Mouse (Mus musculus) intestine, embryonic 16.5 days (tissue): ENCODE measurements around the gene Golph3l. TPM values are rescaled to one million over a fixed set of nuclear protein-coding genes. Genes with fewer than 3 reads are reported as not detected.

Source experiments
- ATAC-seq: fragments of 200-750 bp; cut with Nextera tagmentation; 2 replicates; pipeline ENCODE4 v1.8.0; 2017; ENCODE audit warnings: moderate TSS enrichment, moderate library complexity
- H3K27ac ChIP-seq: fragments of 300-500 bp; sonication (generic); 2 replicates; pipeline ENCODE4 v1.5.1; 2014; ENCODE audit warnings: mild to moderate bottlenecking, low read length
- H3K27me3 ChIP-seq: fragments of 300-500 bp; sonication (generic); replicated peaks from 2 replicates; pipeline ENCODE4 v1.6.1; 2014; ENCODE audit warnings: low read length, control low read depth, mixed read lengths; ENCODE audit not compliant: control insufficient read depth, insufficient read depth
- H3K36me3 ChIP-seq: fragments of 300-500 bp; sonication (generic); 2 replicates; pipeline ENCODE4 v1.6.1; 2014; ENCODE audit warnings: low read length, control low read depth; ENCODE audit not compliant: control insufficient read depth, insufficient read depth
- H3K4me1 ChIP-seq: fragments of 300-500 bp; sonication (generic); 2 replicates; pipeline ENCODE4 v1.6.1; 2014; ENCODE audit warnings: low read length, control low read depth, mixed read lengths; ENCODE audit not compliant: control insufficient read depth, insufficient read depth
- H3K4me2 ChIP-seq: fragments of 300-500 bp; sonication (generic); 2 replicates; pipeline ENCODE4 v1.6.1; 2014; ENCODE audit warnings: low read depth, low read length, control low read depth
- H3K4me3 ChIP-seq: fragments of 300-500 bp; sonication (generic); 2 replicates; pipeline ENCODE4 v1.5.1; 2014; ENCODE audit warnings: mild to moderate bottlenecking, low read length
- H3K9ac ChIP-seq: fragments of 300-500 bp; sonication (generic); 2 replicates; pipeline ENCODE4 v1.6.1; 2014; ENCODE audit warnings: low read depth, low read length
- H3K9me3 ChIP-seq: fragments of 300-500 bp; sonication (generic); 2 replicates; pipeline ENCODE4 v1.6.1; 2016; ENCODE audit warnings: low read length, control low read depth; ENCODE audit not compliant: control insufficient read depth
- WGBS: fragments of 180-500 bp; shearing (Covaris S2); extraction: QIAGEN DNeasy Blood & Tissue Kit; methylation state at CpG from one replicate; pipeline ENCODE4 v1.1.7; 2014; 5-methylcytosine and 5-hydroxymethylcytosine counted together
- polyA plus RNA-seq: library from polyadenylated mRNA; unstranded; fragments of >200 nt; fragmentation: Nextera tagmentation; extraction: Ambion mirVana; gene quantifications from 2 replicates; pipeline ENCODE4 v1.2.1, GENCODE M21; 2015

Gene Golph3l
- polyA plus RNA-seq, 1 experiment from 2014 or later, result 42.6 TPM

GRCm38 (mm10) chr3:95658236-95658867 lies 69.6 kb downstream of the Golph3l start, which contains the start of gene Mcl1:
TSS of gene Mcl1 (plus strand) at chr3:95658788.
- Histone ChIP-seq H3K9ac (peak within 1 kb of the TSS; percentile 100), H3K4me3 (peak within 1 kb of the TSS; percentile 89), H3K4me2 (peak within 1 kb of the TSS; percentile 65), H3K27me3 (no peaks in the 10 kb centered on the region), H3K4me1 (peaks cover 26% of the 10 kb centered on the region), H3K9me3 (no peaks in the 10 kb centered on the region), H3K36me3 (peaks cover 2% of the 10 kb centered on the region), H3K27ac (peak within 1 kb of the TSS; percentile 98)
- WGBS, result under 1% methylated on average over 43 of the region's 43 CpGs
- peak; percentile 97 for ATAC-seq

GRCm38 (mm10) chr3:95658868-95659712 lies 70.4 kb downstream of the Golph3l start:
- H3K36me3 ChIP-seq, result peaks cover 2% of the 10 kb centered on the region
- H3K4me2 ChIP-seq, result no peak overlapping the region
- H3K4me1 ChIP-seq, result peaks cover 30% of the 10 kb centered on the region
- WGBS, result under 1% methylated on average over 99 of the region's 113 CpGs
- peak overlapping the region; percentile 100 for H3K9ac ChIP-seq
- H3K4me3 ChIP-seq, result peak overlapping the region; percentile 89
- ATAC-seq, result peak; percentile 58
- no peaks in the 10 kb centered on the region for H3K27me3 ChIP-seq
- no peaks in the 10 kb centered on the region for H3K9me3 ChIP-seq
- peak overlapping the region; percentile 98 for H3K27ac ChIP-seq

- Histone ChIP-seq H3K9ac (peak overlapping the region; percentile 100), H3K27ac (peak overlapping the region; percentile 98), H3K4me2 (peak overlapping the region; percentile 65), H3K36me3 (peaks cover 2% of the 10 kb centered on the region), H3K27me3 (no peaks in the 10 kb centered on the region), H3K9me3 (no peaks in the 10 kb centered on the region), H3K4me1 (peaks cover 34% of the 10 kb centered on the region), H3K4me3 (peak overlapping the region; percentile 89)
- no peak for ATAC-seq
- WGBS, result under 1% methylated on average over 8 of the region's 8 CpGs
Measured at GRCm38 (mm10) chr3:95659948-95660347, 71.2 kb downstream of the Golph3l start.

GRCm38 (mm10) chr3:95660788-95661478 lies 72.2 kb downstream of the Golph3l start:
- Histone ChIP-seq H3K4me3 (peak overlapping the region; percentile 89), H3K9ac (peak overlapping the region; percentile 100), H3K36me3 (peaks cover 2% of the 10 kb centered on the region), H3K4me1 (peaks cover 40% of the 10 kb centered on the region), H3K9me3 (no peaks in the 10 kb centered on the region), H3K4me2 (peak overlapping the region; percentile 65), H3K27me3 (no peaks in the 10 kb centered on the region), H3K27ac (peak overlapping the region; percentile 17)
- WGBS, result 17% methylated on average over 2 of the region's 2 CpGs
- ATAC-seq, result no peak

GRCm38 (mm10) chr3:95661945-95662715 lies 73.4 kb downstream of the Golph3l start:
- peaks cover 2% of the 10 kb centered on the region for H3K36me3 ChIP-seq

GRCm38 (mm10) chr3:95662724-95663449 lies 74.2 kb downstream of the Golph3l start:
- peak overlapping the region; percentile 25; the same call in 1 of the 2 replicates for H3K9ac ChIP-seq
- peaks cover 55% of the 10 kb centered on the region for H3K4me1 ChIP-seq
- ATAC-seq, result no peak

More at GRCm38 (mm10) chr3:95661945-95662715, 73.4 kb downstream of the Golph3l start:
- peaks cover 50% of the 10 kb centered on the region for H3K4me1 ChIP-seq
- H3K27me3 ChIP-seq, result no peaks in the 10 kb centered on the region
- peak overlapping the region; percentile 43 for H3K4me2 ChIP-seq
- WGBS, result 31% methylated on average over 7 of the region's 7 CpGs
- peak overlapping the region; percentile 17 for H3K4me3 ChIP-seq
- ATAC-seq, result no peak
- H3K9me3 ChIP-seq, result no peaks in the 10 kb centered on the region
- H3K27ac ChIP-seq, result peak overlapping the region; percentile 73
- peak overlapping the region; percentile 25; the same call in 1 of the 2 replicates for H3K9ac ChIP-seq

GRCm38 (mm10) chr3:95663486-95663885 lies 74.8 kb downstream of the Golph3l start:
- peaks cover 2% of the 10 kb centered on the region for H3K36me3 ChIP-seq
- H3K9ac ChIP-seq, result no peak overlapping the region; the same call in 1 of the 2 replicates
- no peaks in the 10 kb centered on the region for H3K27me3 ChIP-seq
- no peak for ATAC-seq
- peak overlapping the region; percentile 41 for H3K27ac ChIP-seq
- 84% methylated on average over 2 of the region's 2 CpGs for WGBS
- no peaks in the 10 kb centered on the region for H3K9me3 ChIP-seq
- no peak overlapping the region for H3K4me3 ChIP-seq
- H3K4me1 ChIP-seq, result peaks cover 61% of the 10 kb centered on the region
- H3K4me2 ChIP-seq, result no peak overlapping the region

More at GRCm38 (mm10) chr3:95662724-95663449, 74.2 kb downstream of the Golph3l start:
- H3K4me2 ChIP-seq, result peak overlapping the region; percentile 43
- peak overlapping the region; percentile 16 for H3K4me3 ChIP-seq
- no peaks in the 10 kb centered on the region for H3K27me3 ChIP-seq
- peak overlapping the region; percentile 73 for H3K27ac ChIP-seq
- peaks cover 2% of the 10 kb centered on the region for H3K36me3 ChIP-seq
- WGBS, result 66% methylated on average over 7 of the region's 7 CpGs
- no peaks in the 10 kb centered on the region for H3K9me3 ChIP-seq

GRCm38 (mm10) chr3:95663969-95664608 lies 75.4 kb downstream of the Golph3l start:
- Histone ChIP-seq H3K4me1 (peaks cover 64% of the 10 kb centered on the region), H3K4me2 (no peak overlapping the region), H3K9me3 (no peaks in the 10 kb centered on the region), H3K27ac (peak overlapping the region; percentile 41; the same call in 1 of the 2 replicates), H3K4me3 (no peak overlapping the region), H3K36me3 (peaks cover 2% of the 10 kb centered on the region), H3K27me3 (no peaks in the 10 kb centered on the region), H3K9ac (no peak overlapping the region; the same call in 1 of the 2 replicates)
- 88% methylated on average over 3 of the region's 3 CpGs for WGBS
- no peak for ATAC-seq
